Mouse (Mus musculus) embryonic facial prominence, embryonic 11.5 days (tissue): ENCODE data around the gene Jakmip3. TPM values are rescaled to one million over a fixed set of nuclear protein-coding genes. Genes with fewer than 3 reads are reported as not detected.

Experiments
- ATAC-seq: fragments of 200-750 bp; cut with Nextera tagmentation; replicated peaks from 2 replicates; pipeline ENCODE4 v1.8.0; 2017; ENCODE audit warnings: low read depth; ENCODE audit not compliant: insufficient number of reproducible peaks, low FRiP score, low TSS enrichment
- DNase-seq: peaks from one replicate; pipeline ENCODE4 v3.0.0-alpha.2; 2015; ENCODE audit warnings: low spot score
- H3K27ac ChIP-seq: fragments of 300-500 bp; sonication (generic); replicated peaks from 2 replicates; pipeline ENCODE4 v1.5.1; 2014; ENCODE audit warnings: mild to moderate bottlenecking, low read depth, low read length, control low read depth
- H3K27me3 ChIP-seq: fragments of 300-500 bp; sonication (generic); 2 replicates; pipeline ENCODE4 v1.6.1; 2014; ENCODE audit warnings: mild to moderate bottlenecking, low read length, moderate library complexity, mixed read lengths; ENCODE audit not compliant: control insufficient read depth, insufficient read depth
- H3K36me3 ChIP-seq: fragments of 300-500 bp; sonication (generic); replicated peaks from 2 replicates; pipeline ENCODE4 v1.6.1; 2014; ENCODE audit warnings: low read depth, mild to moderate bottlenecking, low read length, moderate library complexity, mixed read lengths; ENCODE audit not compliant: control insufficient read depth, insufficient read depth
- H3K4me1 ChIP-seq: fragments of 300-500 bp; sonication (generic); 2 replicates; pipeline ENCODE4 v1.6.1; 2014; ENCODE audit warnings: low read length, mixed read lengths; ENCODE audit not compliant: control insufficient read depth, insufficient read depth
- H3K4me2 ChIP-seq: fragments of 300-500 bp; sonication (generic); 2 replicates; pipeline ENCODE4 v1.6.1; 2014; ENCODE audit warnings: low read depth, mild to moderate bottlenecking, control low read depth, low read length, moderate library complexity
- H3K4me3 ChIP-seq: fragments of 300-500 bp; sonication (generic); 2 replicates; pipeline ENCODE4 v1.5.1; 2014; ENCODE audit warnings: low read depth, low read length, control low read depth
- H3K9ac ChIP-seq: fragments of 300-500 bp; sonication (generic); replicated peaks from 2 replicates; pipeline ENCODE4 v1.6.1; 2014; ENCODE audit warnings: mild to moderate bottlenecking, control low read depth, low read length
- H3K9me3 ChIP-seq: fragments of 300-500 bp; sonication (generic); replicated peaks from 2 replicates; pipeline ENCODE4 v1.6.1; 2016; ENCODE audit warnings: mild to moderate bottlenecking, low read length, inconsistent platforms, mixed read lengths; ENCODE audit not compliant: control insufficient read depth
- WGBS: fragments of 180-500 bp; shearing (Covaris S2); extraction: QIAGEN DNeasy Blood & Tissue Kit; methylation state at CpG from one replicate; pipeline ENCODE4 v1.1.7; 2014; 5-methylcytosine and 5-hydroxymethylcytosine counted together
- polyA plus RNA-seq: library from polyadenylated mRNA; unstranded; fragments of >200 nt; fragmentation: Nextera tagmentation; extraction: Ambion mirVana; gene quantifications from 2 replicates; pipeline ENCODE4 v1.2.1, GENCODE M21; 2014

The Jakmip3 gene
- polyA plus RNA-seq, 1 experiment from 2014 or later, result 0.80 TPM

DNA sequence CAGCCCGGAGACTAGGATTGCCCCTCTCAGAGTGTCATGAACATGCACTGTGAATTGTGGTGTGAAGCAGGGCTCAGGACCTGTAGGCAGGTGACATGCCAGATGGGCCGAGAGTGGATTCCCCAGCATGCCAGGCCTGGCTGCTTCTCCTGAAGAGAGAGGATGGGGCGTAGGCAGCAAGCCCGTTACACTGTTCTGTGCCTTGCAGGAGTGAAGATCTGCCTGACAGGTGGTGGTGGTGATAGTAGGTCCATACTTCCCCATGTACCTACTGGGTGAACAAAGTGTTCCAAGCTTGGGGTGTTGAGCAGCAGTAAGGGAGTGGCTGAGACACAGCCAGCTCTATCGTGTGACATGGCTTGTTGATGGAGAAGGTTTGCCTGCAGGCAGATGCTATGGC lies 152.6 kb downstream of the Jakmip3 start:
- Histone ChIP-seq H3K4me3 (no peak overlapping the region), H3K27ac (no peak overlapping the region), H3K27me3 (no peaks in the 10 kb centered on the region), H3K4me1 (no peaks in the 10 kb centered on the region), H3K4me2 (no peak overlapping the region), H3K9ac (no peak overlapping the region), H3K9me3 (no peaks in the 10 kb centered on the region), H3K36me3 (peaks cover 3% of the 10 kb centered on the region)
- DNase-seq, result no peak
- 85% methylated on average over 5 of the region's 5 CpGs for WGBS
- ATAC-seq, result no peak

GRCm38 (mm10) chr7:139093781-139094180 lies 153.3 kb downstream of the Jakmip3 start:
- Histone ChIP-seq H3K4me2 (no peak overlapping the region), H3K27me3 (no peaks in the 10 kb centered on the region), H3K36me3 (peaks cover 3% of the 10 kb centered on the region), H3K4me3 (no peak overlapping the region), H3K9ac (no peak overlapping the region), H3K27ac (no peak overlapping the region), H3K4me1 (no peaks in the 10 kb centered on the region), H3K9me3 (no peaks in the 10 kb centered on the region)
- DNase-seq (no peak), ATAC-seq (no peak)
- 79% methylated on average over 7 of the region's 7 CpGs for WGBS

DNA sequence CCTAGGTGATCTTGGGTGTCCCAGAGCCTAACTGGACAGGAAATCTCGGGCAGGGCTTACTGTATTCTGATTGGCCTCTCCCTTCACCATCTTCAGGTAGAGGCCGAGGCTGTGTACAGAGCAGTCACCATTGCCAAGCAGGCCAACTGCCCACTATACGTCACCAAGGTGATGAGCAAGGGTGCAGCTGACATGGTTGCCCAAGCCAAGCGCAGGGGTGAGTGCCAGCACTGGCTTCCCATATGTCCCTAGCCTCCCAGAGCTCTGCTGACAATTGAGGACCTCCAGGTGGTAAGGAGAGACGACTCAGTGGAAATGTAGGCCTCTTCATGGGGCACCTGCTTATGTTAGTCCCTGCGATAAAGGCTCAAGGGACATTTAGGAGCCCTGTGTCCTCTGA lies 154.2 kb downstream of the Jakmip3 start:
- no peaks in the 10 kb centered on the region for H3K4me1 ChIP-seq
- H3K4me2 ChIP-seq, result no peak overlapping the region
- H3K9me3 ChIP-seq, result no peaks in the 10 kb centered on the region
- DNase-seq, result no peak
- no peak overlapping the region for H3K4me3 ChIP-seq
- H3K36me3 ChIP-seq, result peaks cover 3% of the 10 kb centered on the region
- no peak overlapping the region for H3K27ac ChIP-seq
- no peaks in the 10 kb centered on the region for H3K27me3 ChIP-seq
- WGBS, result 81% methylated on average over 6 of the region's 6 CpGs
- no peak for ATAC-seq
- H3K9ac ChIP-seq, result no peak overlapping the region

- no peaks in the 10 kb centered on the region for H3K9me3 ChIP-seq
- H3K36me3 ChIP-seq, result peaks cover 3% of the 10 kb centered on the region
- ATAC-seq, result no peak
Measured at GRCm38 (mm10) chr7:139095282-139095681, 154.8 kb downstream of the Jakmip3 start.

GRCm38 (mm10) chr7:139096399-139096798 lies 155.9 kb downstream of the Jakmip3 start:
- no peaks in the 10 kb centered on the region; the same call in 1 of the 2 replicates for H3K36me3 ChIP-seq
- DNase-seq, result no peak

More at GRCm38 (mm10) chr7:139095282-139095681, 154.8 kb downstream of the Jakmip3 start:
- H3K27me3 ChIP-seq, result no peaks in the 10 kb centered on the region
- 84% methylated on average over 7 of the region's 7 CpGs for WGBS
- H3K4me1 ChIP-seq, result no peaks in the 10 kb centered on the region
- DNase-seq, result no peak
- no peak overlapping the region for H3K27ac ChIP-seq
- no peak overlapping the region for H3K4me2 ChIP-seq
- no peak overlapping the region for H3K9ac ChIP-seq
- no peak overlapping the region for H3K4me3 ChIP-seq

GRCm38 (mm10) chr7:139100531-139101095 lies 160.1 kb downstream of the Jakmip3 start:
- Histone ChIP-seq H3K27me3 (no peaks in the 10 kb centered on the region), H3K4me2 (no peak overlapping the region), H3K9ac (no peak overlapping the region), H3K4me3 (no peak overlapping the region), H3K36me3 (no peaks in the 10 kb centered on the region), H3K4me1 (no peaks in the 10 kb centered on the region), H3K9me3 (no peaks in the 10 kb centered on the region), H3K27ac (no peak overlapping the region)
- 69% methylated on average over 12 of the region's 12 CpGs for WGBS
- no peak for ATAC-seq
- no peak for DNase-seq

More at GRCm38 (mm10) chr7:139096399-139096798, 155.9 kb downstream of the Jakmip3 start:
- H3K4me3 ChIP-seq, result no peak overlapping the region
- H3K27me3 ChIP-seq, result no peaks in the 10 kb centered on the region
- ATAC-seq, result no peak
- WGBS, result 91% methylated on average over 6 of the region's 6 CpGs
- H3K9ac ChIP-seq, result no peak overlapping the region
- H3K27ac ChIP-seq, result no peak overlapping the region
- H3K4me2 ChIP-seq, result no peak overlapping the region
- no peaks in the 10 kb centered on the region for H3K4me1 ChIP-seq
- H3K9me3 ChIP-seq, result no peaks in the 10 kb centered on the region

- Histone ChIP-seq H3K4me3 (no peak overlapping the region), H3K9ac (no peak overlapping the region), H3K36me3 (no peaks in the 10 kb centered on the region), H3K27ac (no peak overlapping the region), H3K27me3 (no peaks in the 10 kb centered on the region), H3K4me1 (no peaks in the 10 kb centered on the region), H3K4me2 (no peak overlapping the region), H3K9me3 (no peaks in the 10 kb centered on the region)
- DNase-seq (no peak), ATAC-seq (no peak)
- 70% methylated on average over 10 of the region's 10 CpGs for WGBS
Measured at GRCm38 (mm10) chr7:139101286-139101804, 160.8 kb downstream of the Jakmip3 start.

DNA sequence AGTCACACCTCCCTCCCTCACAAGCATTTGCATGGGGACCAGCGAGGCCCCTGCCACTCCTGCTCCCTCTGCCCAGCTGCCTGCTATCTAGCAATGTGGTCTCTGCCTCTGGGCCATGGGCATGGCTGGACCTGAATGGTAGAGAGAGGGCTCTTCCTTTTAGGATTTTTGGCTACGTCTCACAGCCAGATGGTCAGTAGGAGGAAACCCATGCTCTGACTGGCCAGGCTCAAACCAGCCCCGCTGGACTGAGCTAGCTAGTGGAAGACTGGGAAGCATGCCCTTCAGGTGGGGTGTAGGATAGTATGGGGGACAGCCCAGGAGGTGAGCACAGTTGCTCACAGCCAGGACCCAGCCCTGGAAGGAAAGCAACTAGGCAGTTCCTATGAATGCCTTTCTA lies 161.3 kb downstream of the Jakmip3 start:
- Histone ChIP-seq H3K27ac (no peak overlapping the region), H3K9ac (no peak overlapping the region), H3K27me3 (no peaks in the 10 kb centered on the region), H3K4me2 (no peak overlapping the region), H3K9me3 (no peaks in the 10 kb centered on the region), H3K4me3 (no peak overlapping the region), H3K36me3 (no peaks in the 10 kb centered on the region), H3K4me1 (no peaks in the 10 kb centered on the region)
- ATAC-seq (no peak), DNase-seq (no peak)
- WGBS, result 54% methylated on average over 3 of the region's 3 CpGs
